Comparison of ENCODE assay signal across 12 mouse cellular contexts in genomic region chr2:169663792-169664191, GRCm38 (mm10). TPM values are rescaled to one million over a fixed set of nuclear protein-coding genes. Genes with fewer than 3 reads are reported as not detected.
DNase-seq lines count a peak whose midpoint lies in the region; ATAC-seq and TF ChIP-seq lines count a peak whose summit lies in the region.
"Had no signal": no experiment of that assay in that cellular context is flagged by ENCODE, and none has a peak within 500 bp of the region (broad histone marks: within the 10 kb centered on the region; RNA-seq: fewer than 3 reads in every experiment).

No protein-coding gene starts in this region.

- no peak for TF ChIP-seq CTCF in forebrain, postnatal 0 days (IDR thresholded peaks at IDR 0.05; ENCODE audit: low read depth)

- 83% methylated on average over 8 of the region's 8 CpGs for WGBS in forebrain, embryonic 10.5 days
- WGBS in forebrain, postnatal 0 days: 58% methylated on average over 8 of the region's 8 CpGs
- 20% methylated on average over 8 of the region's 8 CpGs for WGBS in kidney, embryonic 15.5 days
- WGBS in limb, embryonic 11.5 days: 20% methylated on average over 8 of the region's 8 CpGs

- ATAC-seq in forebrain, postnatal 0 days: no peak
- no peak for ATAC-seq in kidney, embryonic 15.5 days (replicated peaks; ENCODE audit: low FRiP score)
- ATAC-seq in limb, embryonic 11.5 days (ENCODE audit: insufficient number of reproducible peaks, low FRiP score, low TSS enrichment, low read depth): no peak
- ATAC-seq: forebrain, embryonic 15.5 days; midbrain, embryonic 16.5 days had no signal

- H3K9me3 ChIP-seq in forebrain, embryonic 10.5 days: no peaks in the 10 kb centered on the region
- H3K9me3 ChIP-seq in forebrain, postnatal 0 days (ENCODE audit: low read length): no peaks in the 10 kb centered on the region
- no peaks in the 10 kb centered on the region; the same call in 1 of the 2 replicates for H3K9me3 ChIP-seq in kidney, embryonic 15.5 days (replicated peaks)
- H3K9me3 ChIP-seq in limb, embryonic 11.5 days (ENCODE audit: control insufficient read depth, low read length): no peaks in the 10 kb centered on the region
- H3K9me3 ChIP-seq: forebrain, embryonic 15.5 days had no signal

- no peaks in the 10 kb centered on the region for H3K27me3 ChIP-seq in forebrain, embryonic 10.5 days (ENCODE audit: poor library complexity, severe bottlenecking)
- H3K27me3 ChIP-seq in forebrain, postnatal 0 days (ENCODE audit: insufficient read depth, low read length): no peaks in the 10 kb centered on the region
- H3K27me3 ChIP-seq in kidney, embryonic 15.5 days: no peaks in the 10 kb centered on the region
- H3K27me3 ChIP-seq in limb, embryonic 11.5 days (ENCODE audit: control insufficient read depth, insufficient read depth, low read length): no peaks in the 10 kb centered on the region
- H3K27me3 ChIP-seq: forebrain, embryonic 15.5 days had no signal

- 0 out of 2 replicates have a peak overlapping the region, but pooled peaks have one; percentile 40 for H3K27ac ChIP-seq in forebrain, embryonic 10.5 days
- no peak overlapping the region for H3K27ac ChIP-seq in forebrain, postnatal 0 days (ENCODE audit: low read depth, low read length)
- peak overlapping the region; percentile 79 for H3K27ac ChIP-seq in kidney, embryonic 15.5 days
- peak overlapping the region; percentile 76 for H3K27ac ChIP-seq in brown adipose tissue, adult 24 weeks (replicated peaks; ENCODE audit: low read depth, low read length)
- H3K27ac ChIP-seq in limb, embryonic 11.5 days (replicated peaks; ENCODE audit: low read depth, low read length): no peak overlapping the region
- H3K27ac ChIP-seq: forebrain, embryonic 15.5 days had no signal

- no peaks in the 10 kb centered on the region for H3K36me3 ChIP-seq in forebrain, embryonic 10.5 days (replicated peaks)
- H3K36me3 ChIP-seq in forebrain, postnatal 0 days (ENCODE audit: insufficient read depth): no peaks in the 10 kb centered on the region
- H3K36me3 ChIP-seq in kidney, embryonic 15.5 days: no peaks in the 10 kb centered on the region
- no peaks in the 10 kb centered on the region for H3K36me3 ChIP-seq in limb, embryonic 11.5 days (ENCODE audit: control insufficient read depth, insufficient read depth, low read length)
- H3K36me3 ChIP-seq: forebrain, embryonic 15.5 days had no signal

- peaks cover 35% of the 10 kb centered on the region for H3K4me1 ChIP-seq in forebrain, embryonic 10.5 days
- H3K4me1 ChIP-seq in forebrain, postnatal 0 days (ENCODE audit: insufficient read depth): no peaks in the 10 kb centered on the region
- peaks cover 60% of the 10 kb centered on the region for H3K4me1 ChIP-seq in kidney, embryonic 15.5 days
- H3K4me1 ChIP-seq in brown adipose tissue, adult 24 weeks (ENCODE audit: control insufficient read depth, insufficient read depth, insufficient read length, low read length): peaks cover 27% of the 10 kb centered on the region
- peaks cover 19% of the 10 kb centered on the region for H3K4me1 ChIP-seq in limb, embryonic 11.5 days (ENCODE audit: control insufficient read depth, insufficient read depth, low read length)

- H3K4me3 ChIP-seq in forebrain, embryonic 10.5 days: no peak overlapping the region
- no peak overlapping the region for H3K4me3 ChIP-seq in forebrain, postnatal 0 days (ENCODE audit: low read depth, low read length)
- no peak overlapping the region for H3K4me3 ChIP-seq in kidney, embryonic 15.5 days (replicated peaks)
- no peak overlapping the region for H3K4me3 ChIP-seq in brown adipose tissue, adult 24 weeks (ENCODE audit: insufficient read depth, low read depth, low read length)
- H3K4me3 ChIP-seq in limb, embryonic 11.5 days (ENCODE audit: low read depth, low read length): no peak overlapping the region
- H3K4me3 ChIP-seq: forebrain, embryonic 15.5 days had no signal

- no peak overlapping the region for H3K4me2 ChIP-seq in forebrain, postnatal 0 days (ENCODE audit: low read depth)
- peak overlapping the region; percentile 18 for H3K4me2 ChIP-seq in kidney, embryonic 15.5 days
- H3K4me2 ChIP-seq in limb, embryonic 11.5 days (ENCODE audit: low read depth, severe bottlenecking): no peak overlapping the region
- H3K4me2 ChIP-seq: forebrain, embryonic 15.5 days had no signal

- H3K9ac ChIP-seq in forebrain, postnatal 0 days: no peak overlapping the region
- no peak overlapping the region for H3K9ac ChIP-seq in kidney, embryonic 15.5 days
- no peak overlapping the region for H3K9ac ChIP-seq in limb, embryonic 11.5 days (ENCODE audit: low read length)
- H3K9ac ChIP-seq: forebrain, embryonic 15.5 days had no signal

- DNase-seq in forebrain, embryonic 10.5 days (ENCODE audit: extremely low spot score, low spot score): no peak
- DNase-seq in forebrain, postnatal 0 days: no peak
- no peak for DNase-seq in kidney, postnatal 4 days
- peak; percentile 31 for DNase-seq in limb, embryonic 11.5 days (ENCODE audit: low spot score)
- no peak for DNase-seq in adrenal gland, adult 8-10 months
- DNase-seq in cerebellum, postnatal 25 days: no peak
- DNase-seq: adrenal gland, postnatal 36 days; cerebellum, adult 9-11 months had no signal

RNA-seq across cellular contexts. Expression of gene Tshz2, which starts 31.0 kb away (rescaled TPM):
- polyA plus RNA-seq in forebrain, embryonic 10.5 days (2016; fragmentation: Nextera tagmentation; extraction: Ambion mirVana): 0.88 and 0.98 TPM in 2 replicates
- 26.1 and 29.2 TPM in 2 replicates for total RNA-seq in forebrain, postnatal 0 days (2014; rRNA removed)
- polyA plus RNA-seq in forebrain, postnatal 0 days (2015; fragmentation: Nextera tagmentation; extraction: Ambion mirVana): 8.8 and 19.7 TPM in 2 replicates
- polyA plus RNA-seq in kidney, embryonic 15.5 days (2015; fragmentation: Nextera tagmentation; extraction: Ambion mirVana): 14.5 and 17.8 TPM in 2 replicates
- polyA plus RNA-seq in brown adipose tissue, adult 24 weeks (2012; ENCODE audit: insufficient read depth, insufficient read length, missing spikeins): 11.3 and 19.5 TPM in 2 replicates
- polyA plus RNA-seq in limb, embryonic 11.5 days (2014; fragmentation: Nextera tagmentation; extraction: Ambion mirVana): 5.9 and 7.2 TPM in 2 replicates
- total RNA-seq in adrenal gland, adult 8-10 months (2022): 10 to 100 TPM; 40.4 to 58.6 (median 47.5) TPM

Comparison
In these comparisons a context has a peak if more than half of its experiments do, and no peak if none do; other contexts are left out.
1. H3K27ac ChIP-seq: peak in forebrain, embryonic 10.5 days (single experiment), kidney, embryonic 15.5 days (single experiment) and brown adipose tissue, adult 24 weeks (single experiment); none in forebrain, postnatal 0 days (single experiment) and limb, embryonic 11.5 days (single experiment).